Mouse (Mus musculus) hindbrain, embryonic 12.5 days (tissue): ENCODE measurements around the gene Pitpnc1. TPM values are rescaled to one million over a fixed set of nuclear protein-coding genes. Genes with fewer than 3 reads are reported as not detected.

Source experiments
- ATAC-seq: fragments of 200-750 bp; cut with Nextera tagmentation; 2 replicates; pipeline ENCODE4 v1.8.0; 2017; ENCODE audit warnings: moderate TSS enrichment; ENCODE audit not compliant: low FRiP score
- H3K27ac ChIP-seq: fragments of 300-500 bp; sonication (generic); 2 replicates; pipeline ENCODE4 v1.5.1; 2016; ENCODE audit warnings: mild to moderate bottlenecking
- H3K27me3 ChIP-seq: fragments of 300-500 bp; sonication (generic); 2 replicates; pipeline ENCODE4 v1.6.1; 2016; ENCODE audit warnings: mild to moderate bottlenecking
- H3K36me3 ChIP-seq: fragments of 300-500 bp; sonication (generic); 2 replicates; pipeline ENCODE4 v1.6.1; 2016; ENCODE audit warnings: mild to moderate bottlenecking
- H3K4me1 ChIP-seq: fragments of 300-500 bp; sonication (generic); 2 replicates; pipeline ENCODE4 v1.6.1; 2016
- H3K4me2 ChIP-seq: fragments of 300-500 bp; sonication (generic); replicated peaks from 2 replicates; pipeline ENCODE4 v1.6.1; 2016; ENCODE audit warnings: mild to moderate bottlenecking
- H3K4me3 ChIP-seq: fragments of 300-500 bp; sonication (generic); 2 replicates; pipeline ENCODE4 v1.5.1; 2016; ENCODE audit warnings: mild to moderate bottlenecking
- H3K9ac ChIP-seq: fragments of 300-500 bp; sonication (generic); 2 replicates; pipeline ENCODE4 v1.6.1; 2016; ENCODE audit warnings: mild to moderate bottlenecking, moderate library complexity
- H3K9me3 ChIP-seq: fragments of 300-500 bp; sonication (generic); replicated peaks from 2 replicates; pipeline ENCODE4 v1.6.1; 2016; ENCODE audit warnings: mild to moderate bottlenecking
- WGBS: fragments of 180-500 bp; shearing (Covaris S2); methylation state at CpG from one replicate; pipeline ENCODE4 v1.1.7; 2016; 5-methylcytosine and 5-hydroxymethylcytosine counted together
- polyA plus RNA-seq: library from polyadenylated mRNA; unstranded; fragments of >200 nt; fragmentation: Nextera tagmentation; extraction: Ambion mirVana; gene quantifications from 2 replicates; pipeline ENCODE4 v1.2.1, GENCODE M21; 2016

Gene Pitpnc1
- polyA plus RNA-seq, 1 experiment from 2014 or later = 36.5 TPM

DNA sequence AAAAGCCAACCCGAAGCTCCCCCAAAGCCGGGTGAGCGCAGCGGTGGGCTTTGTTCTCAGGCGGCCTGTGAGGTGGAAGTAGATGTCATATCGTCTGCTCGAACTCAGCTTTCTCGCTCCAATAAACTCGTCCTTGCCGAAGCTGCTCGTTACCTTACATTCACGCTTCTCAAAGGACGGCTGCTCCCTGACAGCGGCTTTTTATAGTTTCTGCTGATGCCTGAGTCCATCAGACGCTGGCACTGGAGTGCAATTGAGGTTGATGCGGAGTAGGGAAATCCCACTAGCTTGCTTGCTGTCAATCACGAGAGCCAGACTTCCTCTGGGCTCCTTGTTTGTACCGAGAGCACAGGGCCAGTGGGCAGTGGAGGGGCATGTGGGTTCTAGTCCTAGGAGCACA, 147.3 kb downstream of the Pitpnc1 start:
- ATAC-seq = no peak
- 76% methylated on average over 18 of the region's 18 CpGs for WGBS
- no peak overlapping the region for H3K27ac ChIP-seq

GRCm38 (mm10) chr11:107322226-107322625, 148.3 kb downstream of the Pitpnc1 start:
- no peak for ATAC-seq
- Histone ChIP-seq H3K9ac (no peak overlapping the region), H3K4me2 (no peak overlapping the region), H3K27me3 (no peaks in the 10 kb centered on the region), H3K4me3 (no peak overlapping the region), H3K36me3 (no peaks in the 10 kb centered on the region), H3K4me1 (peaks cover 17% of the 10 kb centered on the region), H3K9me3 (no peaks in the 10 kb centered on the region), H3K27ac (no peak overlapping the region)
- 93% methylated on average over 13 of the region's 13 CpGs for WGBS

More for the DNA sequence above, 147.3 kb downstream of the Pitpnc1 start:
- Histone ChIP-seq H3K9ac (no peak overlapping the region), H3K4me3 (no peak overlapping the region), H3K4me1 (peaks cover 10% of the 10 kb centered on the region), H3K9me3 (no peaks in the 10 kb centered on the region), H3K36me3 (no peaks in the 10 kb centered on the region), H3K4me2 (no peak overlapping the region), H3K27me3 (no peaks in the 10 kb centered on the region)

DNA sequence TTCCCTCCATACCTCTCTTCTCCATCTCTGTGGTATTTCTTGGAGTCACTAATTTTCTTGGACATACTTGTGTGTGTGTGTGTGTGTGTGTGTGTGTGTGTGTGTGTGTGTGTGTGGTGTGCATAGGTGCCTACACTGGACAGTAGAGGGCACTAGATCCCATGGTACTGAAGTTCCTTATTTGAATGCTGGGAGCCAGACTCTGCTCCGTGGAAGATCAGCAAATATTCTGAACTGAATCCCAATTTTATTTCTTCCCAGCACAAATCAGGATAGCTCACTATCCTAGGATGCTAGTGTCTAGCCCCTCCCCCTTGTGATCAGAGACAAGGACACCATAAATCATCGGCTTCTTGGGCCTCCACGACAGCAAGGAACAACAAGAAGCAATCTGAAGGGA, 148.7 kb downstream of the Pitpnc1 start:
- Histone ChIP-seq H3K4me2 (no peak overlapping the region), H3K27ac (no peak overlapping the region), H3K9me3 (no peaks in the 10 kb centered on the region), H3K9ac (no peak overlapping the region), H3K4me1 (peaks cover 17% of the 10 kb centered on the region), H3K27me3 (no peaks in the 10 kb centered on the region), H3K4me3 (no peak overlapping the region), H3K36me3 (no peaks in the 10 kb centered on the region)
- ATAC-seq = no peak
- 96% methylated on average over 3 of the region's 3 CpGs for WGBS

DNA sequence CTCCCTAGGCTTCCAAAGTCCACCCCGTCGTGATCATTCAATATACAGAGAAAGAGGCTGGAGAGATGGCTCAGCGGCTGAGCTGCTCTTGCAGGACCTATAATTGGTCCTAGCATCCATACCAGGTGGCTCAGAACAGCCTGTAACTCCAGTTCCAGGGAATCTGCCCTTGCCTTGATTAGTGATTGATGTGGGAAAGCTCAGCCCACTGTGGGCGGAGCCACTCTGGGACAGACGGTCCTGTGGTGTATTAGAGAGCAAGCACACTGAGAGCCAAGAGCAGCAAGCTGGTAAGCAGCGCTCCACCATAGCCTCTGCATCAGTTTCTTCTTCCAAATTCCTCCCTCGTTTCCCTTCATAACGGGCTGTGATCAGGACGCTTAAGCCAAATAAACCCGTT, 150.6 kb downstream of the Pitpnc1 start:
- no peak overlapping the region for H3K4me2 ChIP-seq
- H3K4me1 ChIP-seq = peaks cover 6% of the 10 kb centered on the region; the same call in 1 of the 2 replicates
- no peaks in the 10 kb centered on the region for H3K27me3 ChIP-seq
- no peak for ATAC-seq
- no peak overlapping the region for H3K9ac ChIP-seq
- H3K36me3 ChIP-seq = no peaks in the 10 kb centered on the region
- no peaks in the 10 kb centered on the region for H3K9me3 ChIP-seq
- no peak overlapping the region for H3K27ac ChIP-seq
- WGBS = 57% methylated on average over 10 of the region's 10 CpGs
- no peak overlapping the region for H3K4me3 ChIP-seq

- peaks cover 6% of the 10 kb centered on the region; the same call in 1 of the 2 replicates for H3K4me1 ChIP-seq
- 53% methylated on average over 14 of the region's 14 CpGs for WGBS
- H3K4me2 ChIP-seq = no peak overlapping the region
- no peaks in the 10 kb centered on the region for H3K27me3 ChIP-seq
- H3K9me3 ChIP-seq = no peaks in the 10 kb centered on the region
- H3K36me3 ChIP-seq = no peaks in the 10 kb centered on the region
- no peak overlapping the region for H3K9ac ChIP-seq
- no peak overlapping the region for H3K27ac ChIP-seq
- H3K4me3 ChIP-seq = no peak overlapping the region
- no peak for ATAC-seq
Observed at GRCm38 (mm10) chr11:107317653-107318281, 152.7 kb downstream of the Pitpnc1 start.

GRCm38 (mm10) chr11:107315475-107315874, 155.0 kb downstream of the Pitpnc1 start:
- Histone ChIP-seq H3K36me3 (no peaks in the 10 kb centered on the region), H3K4me3 (no peak overlapping the region), H3K9me3 (no peaks in the 10 kb centered on the region), H3K27ac (no peak overlapping the region), H3K9ac (no peak overlapping the region), H3K4me2 (no peak overlapping the region), H3K4me1 (peaks cover 6% of the 10 kb centered on the region; the same call in 1 of the 2 replicates), H3K27me3 (no peaks in the 10 kb centered on the region)
- ATAC-seq = no peak
- 88% methylated on average over 15 of the region's 15 CpGs for WGBS

GRCm38 (mm10) chr11:107310338-107311121, 160.0 kb downstream of the Pitpnc1 start:
- H3K4me3 ChIP-seq = no peak overlapping the region
- WGBS = 84% methylated on average over 20 of the region's 20 CpGs
- H3K4me2 ChIP-seq = no peak overlapping the region
- no peak for ATAC-seq
- H3K4me1 ChIP-seq = peaks cover 4% of the 10 kb centered on the region; the same call in 1 of the 2 replicates
- no peak overlapping the region for H3K27ac ChIP-seq
- H3K27me3 ChIP-seq = no peaks in the 10 kb centered on the region
- no peak overlapping the region for H3K9ac ChIP-seq
- H3K36me3 ChIP-seq = peaks cover 4% of the 10 kb centered on the region; the same call in 1 of the 2 replicates
- H3K9me3 ChIP-seq = 0 out of 2 replicates have a peak, but pooled peaks cover 5% of the 10 kb centered on the region

GRCm38 (mm10) chr11:107306170-107306569, 164.3 kb downstream of the Pitpnc1 start:
- ATAC-seq = no peak
- H3K9ac ChIP-seq = no peak overlapping the region
- 72% methylated on average over 11 of the region's 11 CpGs for WGBS
- H3K4me3 ChIP-seq = no peak overlapping the region
- no peaks in the 10 kb centered on the region for H3K27me3 ChIP-seq
- H3K36me3 ChIP-seq = peaks cover 4% of the 10 kb centered on the region
- H3K9me3 ChIP-seq = 0 out of 2 replicates have a peak, but pooled peaks cover 5% of the 10 kb centered on the region
- H3K27ac ChIP-seq = no peak overlapping the region
- H3K4me2 ChIP-seq = no peak overlapping the region
- peaks cover 4% of the 10 kb centered on the region; the same call in 1 of the 2 replicates for H3K4me1 ChIP-seq

DNA sequence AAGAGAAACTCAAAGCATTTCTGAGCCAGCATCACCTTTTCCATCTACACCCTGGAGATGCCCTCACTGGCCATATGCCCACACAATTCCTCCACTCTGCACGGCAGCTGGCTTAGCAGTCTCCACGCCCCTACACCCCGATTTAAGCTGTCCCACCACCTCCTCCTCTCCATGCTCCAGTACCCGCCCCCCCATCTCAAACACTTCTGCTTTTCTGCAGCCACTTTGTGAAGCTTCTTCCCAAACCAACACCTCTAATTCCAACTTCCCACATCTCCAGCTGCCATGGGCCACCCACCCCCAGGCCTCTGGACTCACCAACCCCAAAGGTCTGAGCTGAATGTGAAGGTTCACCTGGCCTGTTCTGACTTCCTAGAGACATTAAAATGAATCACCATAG, 168.4 kb downstream of the Pitpnc1 start:
- ATAC-seq = no peak
- peaks cover 4% of the 10 kb centered on the region; the same call in 1 of the 2 replicates for H3K4me1 ChIP-seq
- no peak overlapping the region for H3K9ac ChIP-seq
- 89% methylated on average over 4 of the region's 4 CpGs for WGBS
- H3K36me3 ChIP-seq = no peaks in the 10 kb centered on the region; the same call in 1 of the 2 replicates
- no peak overlapping the region for H3K27ac ChIP-seq
- H3K4me2 ChIP-seq = no peak overlapping the region
- H3K9me3 ChIP-seq = 0 out of 2 replicates have a peak, but pooled peaks cover 5% of the 10 kb centered on the region
- H3K27me3 ChIP-seq = no peaks in the 10 kb centered on the region
- H3K4me3 ChIP-seq = no peak overlapping the region

GRCm38 (mm10) chr11:107300235-107300634, 170.3 kb downstream of the Pitpnc1 start:
- Histone ChIP-seq H3K9ac (no peak overlapping the region), H3K4me1 (no peaks in the 10 kb centered on the region), H3K4me3 (no peak overlapping the region), H3K9me3 (0 out of 2 replicates have a peak, but pooled peaks cover 5% of the 10 kb centered on the region), H3K27ac (no peak overlapping the region), H3K36me3 (no peaks in the 10 kb centered on the region; the same call in 1 of the 2 replicates), H3K4me2 (no peak overlapping the region), H3K27me3 (no peaks in the 10 kb centered on the region)
- ATAC-seq = no peak

DNA sequence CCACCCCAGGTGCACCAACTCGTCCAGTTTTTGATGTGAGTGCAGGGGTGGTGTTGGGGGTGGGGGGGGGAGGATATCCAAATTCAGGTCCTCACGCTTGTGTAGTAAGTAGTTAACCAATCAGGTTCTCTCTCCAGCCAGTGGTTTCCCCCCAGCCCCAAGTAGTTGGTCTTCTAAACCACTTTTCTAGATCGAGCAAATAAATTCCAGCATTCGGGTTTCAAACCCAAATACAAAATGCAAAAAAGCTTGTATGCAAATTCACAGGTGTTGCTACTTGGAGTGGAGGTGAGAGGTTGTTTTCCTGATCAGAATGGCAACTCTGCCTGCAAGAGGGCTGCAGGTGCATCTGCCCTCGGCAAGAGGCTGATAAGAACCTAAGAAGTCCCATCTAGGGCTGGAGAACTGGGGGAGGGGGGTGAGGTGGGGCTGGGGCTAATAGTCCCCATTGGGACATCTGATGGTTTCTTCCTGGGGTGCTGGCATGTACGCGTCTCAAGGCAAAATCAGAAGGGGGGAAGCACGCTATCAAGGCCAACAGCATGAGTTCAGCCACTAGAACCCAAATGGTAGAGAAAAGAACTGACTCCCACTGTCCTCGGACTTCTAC, 170.9 kb downstream of the Pitpnc1 start:
- ATAC-seq = no peak
- Histone ChIP-seq H3K9me3 (0 out of 2 replicates have a peak, but pooled peaks cover 5% of the 10 kb centered on the region), H3K36me3 (no peaks in the 10 kb centered on the region; the same call in 1 of the 2 replicates), H3K4me2 (no peak overlapping the region), H3K4me1 (no peaks in the 10 kb centered on the region), H3K4me3 (no peak overlapping the region), H3K27ac (no peak overlapping the region), H3K27me3 (no peaks in the 10 kb centered on the region), H3K9ac (no peak overlapping the region)
- WGBS = 94% methylated on average over 9 of the region's 9 CpGs

DNA sequence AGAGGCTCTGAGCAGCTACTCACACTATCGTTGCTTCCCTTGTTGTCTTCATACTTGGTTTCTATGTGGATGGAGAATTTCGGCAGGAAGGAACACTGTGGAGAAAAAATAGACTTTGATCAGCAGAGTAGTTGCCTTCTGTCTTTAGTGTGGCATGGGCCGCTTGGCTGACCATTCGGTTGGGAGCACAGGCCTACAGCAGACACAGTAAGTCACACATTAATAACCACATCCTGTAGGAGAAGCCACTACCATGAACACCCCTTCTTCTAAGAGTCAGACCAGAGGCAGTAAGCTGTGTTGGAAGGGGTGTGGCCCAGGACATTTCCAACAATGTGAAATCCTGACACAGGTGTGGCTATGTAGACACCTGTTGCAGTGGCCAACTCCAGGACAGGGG, 174.3 kb downstream of the Pitpnc1 start:
- WGBS = 94% methylated on average over 4 of the region's 4 CpGs
- no peaks in the 10 kb centered on the region for H3K27me3 ChIP-seq
- H3K4me1 ChIP-seq = no peaks in the 10 kb centered on the region
- 0 out of 2 replicates have a peak, but pooled peaks cover 6% of the 10 kb centered on the region for H3K36me3 ChIP-seq
- no peak for ATAC-seq
- H3K9me3 ChIP-seq = 0 out of 2 replicates have a peak, but pooled peaks cover 5% of the 10 kb centered on the region
- H3K27ac ChIP-seq = no peak overlapping the region
- H3K9ac ChIP-seq = no peak overlapping the region
- no peak overlapping the region for H3K4me3 ChIP-seq
- no peak overlapping the region for H3K4me2 ChIP-seq
